Mouse (Mus musculus) heart, postnatal 0 days (tissue): Measurements from ENCODE around the gene Abat.

Experiments
- CTCF ChIP-seq: IDR thresholded peaks from 2 replicates; pipeline ENCODE4 v1.5.1; 2016; ENCODE audit warnings: antibody characterized with exemption, control low read depth, low read depth
- EP300 ChIP-seq: IDR thresholded peaks from 2 replicates; pipeline ENCODE4 v1.6.1; 2016; ENCODE audit warnings: antibody characterized with exemption, low read depth

- TF ChIP-seq CTCF (no peak), EP300 (no peak)
These were observed 107.3 kb downstream of the Abat start for GRCm38 (mm10) chr16:8620315-8621115.
